Mouse (Mus musculus) kidney, adult 8-10 months (tissue): Measurements from ENCODE around the gene Xcl1.

Experiments used
- DNase-seq, 2 experiments: peaks; one replicate each; pipeline ENCODE4 v3.0.0; 2022

Xcl1 gene

DNA sequence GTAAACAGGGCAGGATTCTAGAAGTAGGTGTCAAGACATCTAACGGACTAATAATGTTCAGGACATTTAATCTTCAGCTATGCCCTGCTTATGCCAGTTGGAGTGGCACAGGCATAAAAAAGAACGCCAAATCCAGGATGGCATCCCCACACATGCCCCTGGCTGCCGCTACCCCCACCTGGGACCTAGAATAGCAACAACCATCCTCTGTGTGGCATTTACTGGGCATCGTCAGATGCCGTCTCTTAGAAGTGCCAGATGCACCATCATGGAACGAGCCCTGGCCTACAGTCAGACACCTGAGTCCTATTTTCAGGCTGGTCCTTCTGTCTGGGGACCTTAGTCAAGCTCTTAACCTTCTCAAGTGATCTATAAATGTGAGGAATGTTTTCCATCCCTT is 34.6 kb downstream of the Xcl1 start:
- no peak for DNase-seq

DNA sequence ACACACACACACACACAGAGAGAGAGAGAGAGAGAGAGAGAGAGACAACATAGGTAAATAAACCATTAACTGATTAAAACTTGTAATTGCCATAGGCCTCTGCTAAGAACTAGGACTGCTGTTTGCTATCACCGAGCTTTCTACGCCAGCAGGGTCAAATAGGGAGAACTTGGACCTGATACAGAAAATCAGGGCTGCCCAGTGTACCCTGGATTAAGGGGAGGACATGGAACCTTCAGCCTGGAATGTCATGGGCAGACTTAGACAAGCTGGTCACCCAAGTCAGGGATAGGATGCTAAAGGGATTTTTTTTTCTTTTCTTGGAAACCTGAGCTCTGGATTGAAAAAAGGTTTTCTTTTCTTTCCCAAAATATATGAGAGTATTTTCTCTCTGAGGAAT is 35.1 kb downstream of the Xcl1 start:
- DNase-seq: peak; percentile 56 to 76

DNA sequence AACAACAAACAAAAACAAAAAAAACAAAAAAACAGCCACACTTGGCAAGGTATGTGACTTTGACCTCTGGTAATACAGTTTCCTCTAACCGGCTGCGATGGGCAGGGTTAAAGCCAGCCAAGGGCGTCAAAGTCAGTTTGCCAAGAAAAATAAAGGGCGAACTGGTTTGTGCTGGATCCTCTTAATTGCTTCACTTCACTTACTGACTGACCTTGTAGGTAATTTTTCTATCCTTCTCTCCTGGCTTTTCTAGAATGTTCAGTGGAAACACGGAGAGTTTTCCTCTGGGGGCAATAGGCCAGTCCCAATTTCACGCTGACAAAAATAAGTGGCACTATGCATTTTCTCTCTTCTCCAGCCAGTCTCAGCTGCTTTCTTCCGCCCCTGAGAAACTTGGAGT is 35.8 kb downstream of the Xcl1 start:
- DNase-seq: peak; percentile 87 to 94

DNA sequence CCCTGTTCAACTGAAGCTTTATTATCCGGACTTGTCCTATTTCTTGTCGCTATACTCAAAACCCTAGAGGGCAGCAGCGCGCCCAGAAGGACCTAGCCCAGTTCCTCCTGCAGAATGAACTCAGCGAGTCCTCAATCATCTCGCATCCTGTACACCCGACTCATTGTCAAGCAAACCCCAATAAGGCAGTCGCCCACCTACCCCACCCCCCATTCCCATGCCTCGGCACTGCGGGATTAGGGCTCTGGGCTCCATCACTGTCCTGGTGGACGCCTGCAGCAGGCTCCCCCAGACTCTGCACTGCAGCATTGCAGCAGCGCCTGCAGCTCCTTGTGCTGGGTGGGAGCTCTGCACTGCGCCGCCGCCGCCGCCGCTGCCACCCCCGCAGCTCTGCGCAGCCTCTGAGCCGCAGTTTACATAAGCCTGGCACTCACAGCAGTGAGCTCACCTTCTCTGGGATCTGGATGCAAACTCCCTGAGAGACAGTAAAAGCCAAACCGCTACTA is 36.4 kb downstream of the Xcl1 start:
- peak; percentile 83 to 88 for DNase-seq

DNA sequence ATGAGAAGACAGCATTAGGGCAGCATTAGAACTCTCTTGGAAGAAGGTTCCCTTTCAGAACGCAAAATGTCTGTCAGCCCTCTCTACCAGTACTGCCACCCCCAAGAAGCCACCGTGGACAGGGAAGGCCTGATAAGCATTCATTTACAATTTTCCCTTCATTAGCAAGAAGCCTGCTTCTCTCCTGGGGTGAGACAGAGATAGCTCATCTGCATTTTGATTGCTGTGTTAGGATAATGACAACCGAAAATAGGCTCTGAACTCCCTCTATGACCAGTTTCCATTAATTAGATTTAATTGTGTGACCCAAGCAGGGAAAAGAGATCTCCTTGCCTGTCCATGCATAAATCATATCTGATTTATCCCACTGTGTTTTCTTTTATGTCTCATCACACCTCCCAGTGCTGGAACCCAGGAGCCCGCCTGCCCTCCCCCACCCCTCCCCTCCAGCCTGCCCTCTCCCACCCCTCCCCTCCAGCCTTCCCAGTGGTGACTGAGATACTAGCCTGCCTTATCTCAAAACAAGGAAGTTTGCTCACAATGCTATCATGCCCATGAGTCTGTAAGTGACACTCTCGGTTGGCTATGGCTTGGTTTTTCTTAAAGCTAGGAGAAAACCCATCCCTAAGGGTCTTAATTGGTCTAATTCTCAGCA is 38.0 kb downstream of the Xcl1 start:
- DNase-seq: no peak

DNA sequence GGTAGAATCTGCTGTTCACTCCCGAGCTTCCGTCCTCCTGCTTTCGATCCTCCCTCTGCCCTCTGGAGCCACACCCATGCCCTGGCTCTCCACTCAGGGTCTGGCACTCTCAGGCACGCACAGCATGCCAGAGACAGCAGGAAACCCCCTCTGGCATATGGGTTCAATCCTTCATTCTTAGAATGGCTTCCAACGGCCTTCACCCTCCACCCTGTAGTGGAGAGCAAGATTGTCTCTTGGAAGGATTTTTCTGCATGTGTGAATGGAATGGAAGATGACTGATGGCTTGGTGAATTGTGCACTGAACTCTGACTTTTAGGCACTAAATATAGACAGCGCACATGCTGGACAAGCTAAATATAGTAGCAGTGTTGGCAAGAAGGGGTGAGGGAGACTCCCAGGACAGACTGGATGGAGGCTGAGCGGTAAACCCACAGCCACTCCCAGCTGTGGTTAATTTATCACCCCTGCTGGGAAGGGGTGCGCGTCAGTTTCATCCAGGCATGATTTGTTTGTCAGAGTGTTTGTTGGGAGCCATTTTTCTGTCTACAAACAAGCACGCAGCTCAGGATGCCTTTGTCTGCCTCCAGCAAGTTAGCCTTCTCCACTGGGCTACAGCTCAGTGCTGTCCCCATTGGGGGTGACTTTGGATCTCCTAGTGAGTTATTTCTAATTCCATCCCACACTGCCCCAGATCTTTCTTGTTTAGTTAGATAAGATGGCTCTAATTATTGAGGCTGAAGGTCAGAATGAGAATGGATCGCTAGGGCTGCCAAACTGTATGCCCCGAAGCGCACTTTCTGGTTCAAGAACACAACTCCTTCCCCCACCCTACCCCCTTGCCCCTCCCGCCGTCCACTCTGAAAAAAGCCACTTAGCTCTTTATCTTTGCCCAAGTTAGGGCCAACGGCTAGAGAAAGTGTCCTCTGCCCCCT is 38.8 kb downstream of the Xcl1 start:
- DNase-seq: peak; percentile 81 to 83

DNA sequence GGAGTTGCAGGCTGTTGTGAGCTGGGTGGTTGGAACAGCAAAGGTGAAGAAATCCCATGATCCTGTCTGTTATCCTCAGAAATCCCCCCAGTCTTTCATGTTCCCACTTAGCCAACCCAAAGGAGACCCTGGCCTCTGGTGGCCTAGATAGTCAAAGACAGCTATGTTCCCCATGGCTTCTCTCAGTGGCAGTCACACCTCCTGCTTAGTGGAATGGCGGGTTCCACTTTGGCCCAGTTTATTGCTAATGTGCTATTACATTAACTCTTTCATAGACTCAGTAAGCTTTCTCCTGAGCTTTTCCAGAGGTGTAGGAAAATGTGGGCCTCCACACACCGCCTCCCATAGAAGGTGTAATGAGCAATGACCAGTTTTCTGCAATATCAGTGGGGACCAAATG is 39.5 kb downstream of the Xcl1 start:
- DNase-seq: peak in 1 of 2 experiments; percentile 24

DNA sequence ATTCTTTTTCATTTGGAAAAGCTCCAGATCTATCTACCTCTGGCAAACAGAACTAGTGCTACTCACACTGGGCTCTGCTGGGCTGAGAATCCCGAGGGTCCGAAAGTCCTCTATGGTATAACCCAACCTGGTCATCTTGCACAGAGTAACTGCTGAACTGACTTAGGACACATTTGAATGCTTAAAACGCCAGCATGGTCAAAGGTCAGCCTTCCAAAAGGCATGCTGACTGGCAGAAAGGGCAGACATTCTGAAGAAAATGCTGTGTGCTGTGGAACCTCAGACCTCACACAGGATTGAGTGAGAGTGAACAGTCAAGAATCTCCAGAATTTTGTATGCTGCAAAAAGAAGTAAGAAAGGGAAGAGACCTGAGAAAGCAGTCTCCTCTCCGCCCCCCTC is 45.0 kb downstream of the Xcl1 start:
- peak; percentile 68 to 72 for DNase-seq

DNA sequence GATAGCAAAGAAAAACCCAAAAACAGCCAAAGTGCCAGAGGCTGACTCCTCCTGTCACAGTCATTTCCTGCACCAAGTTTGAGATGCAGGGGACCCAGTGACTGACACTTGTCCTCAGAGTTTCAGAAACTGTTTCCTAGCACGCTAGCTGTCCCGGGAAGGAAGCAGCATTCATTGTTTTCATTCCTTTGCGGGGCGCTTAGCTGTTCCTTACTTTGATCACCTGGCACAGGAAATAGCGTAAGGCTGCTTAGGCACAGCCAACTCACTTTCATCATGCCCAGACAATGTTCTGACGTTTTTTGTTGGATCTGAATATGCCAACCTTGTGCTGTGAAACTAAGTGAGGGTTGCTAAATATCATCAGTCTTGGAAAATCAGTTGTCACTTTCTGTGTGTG is 46.8 kb downstream of the Xcl1 start:
- DNase-seq: no peak

DNA sequence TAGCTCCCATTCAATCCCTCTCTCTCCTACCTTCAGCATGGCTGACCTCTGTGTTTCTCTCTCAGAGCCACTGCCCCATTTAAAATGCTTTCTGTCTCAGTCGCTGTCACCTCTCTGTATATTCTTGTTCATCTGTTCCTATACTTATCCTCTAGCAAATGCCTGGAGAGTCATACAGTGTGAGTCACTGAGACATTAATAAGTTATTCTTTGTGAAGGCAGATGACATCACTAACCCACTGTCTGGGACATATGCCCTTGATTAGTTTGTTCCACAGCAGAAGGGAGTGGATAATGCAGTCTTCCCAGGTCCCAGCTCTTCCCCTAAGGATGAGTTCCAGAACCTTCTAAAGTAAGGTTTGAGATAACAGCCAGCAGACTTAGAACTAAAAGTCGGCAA is 47.6 kb downstream of the Xcl1 start:
- DNase-seq: no peak

DNA sequence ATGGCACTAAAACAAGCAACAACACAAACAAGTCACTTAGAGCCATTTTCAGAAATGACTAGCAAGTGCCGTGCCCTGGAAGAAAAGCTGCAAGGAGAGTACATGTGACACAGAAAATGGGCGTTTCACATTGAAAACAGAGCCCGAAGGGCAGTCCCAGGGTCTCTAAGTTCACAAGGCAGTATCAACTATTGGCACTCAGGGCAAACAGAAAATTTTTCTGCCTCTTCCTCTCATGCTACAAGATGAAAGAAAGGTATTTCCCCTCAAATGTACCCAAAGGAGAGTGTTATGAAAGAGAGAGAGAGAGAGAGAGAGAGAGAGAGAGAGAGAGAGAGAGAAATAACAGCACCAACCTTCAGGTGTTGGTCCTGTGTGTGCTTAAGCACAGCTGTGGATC is 53.4 kb downstream of the Xcl1 start:
- no peak for DNase-seq
